Mouse (Mus musculus): ENCODE measurements around the gene Pacrg. TPM values are rescaled to one million over a fixed set of nuclear protein-coding genes. Genes with fewer than 3 reads are reported as not detected.

The Pacrg gene
- polyA plus RNA-seq, 1 experiment from 2014 or later: 3.6 TPM

- ATAC-seq (ENCODE audit: low read depth): no peak
- 83% methylated on average over 4 of the region's 4 CpGs for WGBS
Measured at GRCm38 (mm10) chr17:10414383-10414782, 425.7 kb downstream of the Pacrg start.

GRCm38 (mm10) chr17:10413870-10414269 lies 426.2 kb downstream of the Pacrg start:
- Histone ChIP-seq H3K4me1 (ENCODE audit: control insufficient read depth, insufficient read depth, low read length) (peaks cover 2% of the 10 kb centered on the region; the same call in 1 of the 2 replicates), H3K9me3 (ENCODE audit: control insufficient read depth, low read length) (no peaks in the 10 kb centered on the region), H3K9ac (ENCODE audit: low read depth, low read length) (no peak overlapping the region), H3K4me3 (ENCODE audit: low read depth, low read length) (no peak overlapping the region), H3K36me3 (ENCODE audit: control insufficient read depth, insufficient read depth, low read length) (no peaks in the 10 kb centered on the region), H3K4me2 (ENCODE audit: low read depth, low read length) (no peak overlapping the region), H3K27me3 (replicated peaks; ENCODE audit: control insufficient read depth, insufficient read depth, low read length) (no peaks in the 10 kb centered on the region), H3K27ac (replicated peaks; ENCODE audit: low read depth, low read length) (no peak overlapping the region)
- WGBS: 85% methylated on average over 9 of the region's 9 CpGs
- DNase-seq (ENCODE audit: low spot score) (no peak), ATAC-seq (ENCODE audit: low read depth) (no peak)

More at GRCm38 (mm10) chr17:10414383-10414782, 425.7 kb downstream of the Pacrg start:
- no peak for DNase-seq (ENCODE audit: low spot score)
- H3K4me3 ChIP-seq (ENCODE audit: low read depth, low read length): no peak overlapping the region
- no peaks in the 10 kb centered on the region for H3K9me3 ChIP-seq (ENCODE audit: control insufficient read depth, low read length)
- H3K27me3 ChIP-seq (replicated peaks; ENCODE audit: control insufficient read depth, insufficient read depth, low read length): no peaks in the 10 kb centered on the region
- no peak overlapping the region for H3K9ac ChIP-seq (ENCODE audit: low read depth, low read length)
- no peaks in the 10 kb centered on the region for H3K4me1 ChIP-seq (ENCODE audit: control insufficient read depth, insufficient read depth, low read length)
- no peak overlapping the region for H3K27ac ChIP-seq (replicated peaks; ENCODE audit: low read depth, low read length)
- H3K36me3 ChIP-seq (ENCODE audit: control insufficient read depth, insufficient read depth, low read length): no peaks in the 10 kb centered on the region
- no peak overlapping the region for H3K4me2 ChIP-seq (ENCODE audit: low read depth, low read length)

GRCm38 (mm10) chr17:10410597-10411476 lies 429.3 kb downstream of the Pacrg start:
- Histone ChIP-seq H3K27me3 (replicated peaks; ENCODE audit: control insufficient read depth, insufficient read depth, low read length) (peaks cover 4% of the 10 kb centered on the region; the same call in 1 of the 2 replicates), H3K27ac (replicated peaks; ENCODE audit: low read depth, low read length) (no peak overlapping the region), H3K9ac (ENCODE audit: low read depth, low read length) (no peak overlapping the region), H3K4me3 (ENCODE audit: low read depth, low read length) (no peak overlapping the region), H3K4me2 (ENCODE audit: low read depth, low read length) (no peak overlapping the region), H3K36me3 (ENCODE audit: control insufficient read depth, insufficient read depth, low read length) (no peaks in the 10 kb centered on the region), H3K4me1 (ENCODE audit: control insufficient read depth, insufficient read depth, low read length) (peaks cover 12% of the 10 kb centered on the region; the same call in 1 of the 2 replicates), H3K9me3 (ENCODE audit: control insufficient read depth, low read length) (no peaks in the 10 kb centered on the region)
- ATAC-seq (ENCODE audit: low read depth): no peak
- 58% methylated on average over 8 of the region's 8 CpGs for WGBS
- DNase-seq (ENCODE audit: low spot score): no peak

GRCm38 (mm10) chr17:10408681-10409081 lies 431.4 kb downstream of the Pacrg start:
- Histone ChIP-seq H3K9me3 (ENCODE audit: control insufficient read depth, low read length) (no peaks in the 10 kb centered on the region), H3K27me3 (replicated peaks; ENCODE audit: control insufficient read depth, insufficient read depth, low read length) (peaks cover 8% of the 10 kb centered on the region; the same call in 1 of the 2 replicates), H3K4me1 (ENCODE audit: control insufficient read depth, insufficient read depth, low read length) (peaks cover 12% of the 10 kb centered on the region; the same call in 1 of the 2 replicates), H3K36me3 (ENCODE audit: control insufficient read depth, insufficient read depth, low read length) (no peaks in the 10 kb centered on the region), H3K4me3 (ENCODE audit: low read depth, low read length) (no peak overlapping the region), H3K27ac (replicated peaks; ENCODE audit: low read depth, low read length) (no peak overlapping the region), H3K4me2 (ENCODE audit: low read depth, low read length) (no peak overlapping the region), H3K9ac (ENCODE audit: low read depth, low read length) (no peak overlapping the region)
- ATAC-seq (ENCODE audit: low read depth) (no peak), DNase-seq (ENCODE audit: low spot score) (no peak)
- 29% methylated on average over 4 of the region's 4 CpGs for WGBS

- no peaks in the 10 kb centered on the region for H3K36me3 ChIP-seq (ENCODE audit: control insufficient read depth, insufficient read depth, low read length)
- DNase-seq (ENCODE audit: low spot score) (no peak), ATAC-seq (ENCODE audit: low read depth) (no peak)
- H3K4me3 ChIP-seq (ENCODE audit: low read depth, low read length): no peak overlapping the region
- peaks cover 12% of the 10 kb centered on the region; the same call in 1 of the 2 replicates for H3K4me1 ChIP-seq (ENCODE audit: control insufficient read depth, insufficient read depth, low read length)
- H3K9ac ChIP-seq (ENCODE audit: low read depth, low read length): no peak overlapping the region
- peaks cover 8% of the 10 kb centered on the region; the same call in 1 of the 2 replicates for H3K27me3 ChIP-seq (replicated peaks; ENCODE audit: control insufficient read depth, insufficient read depth, low read length)
- H3K27ac ChIP-seq (replicated peaks; ENCODE audit: low read depth, low read length): no peak overlapping the region
- 57% methylated on average over 7 of the region's 7 CpGs for WGBS
- no peaks in the 10 kb centered on the region for H3K9me3 ChIP-seq (ENCODE audit: control insufficient read depth, low read length)
- H3K4me2 ChIP-seq (ENCODE audit: low read depth, low read length): no peak overlapping the region
Measured at GRCm38 (mm10) chr17:10407031-10407722, 432.9 kb downstream of the Pacrg start.

- Histone ChIP-seq H3K4me2 (ENCODE audit: low read depth, low read length) (no peak overlapping the region), H3K4me3 (ENCODE audit: low read depth, low read length) (no peak overlapping the region), H3K9ac (ENCODE audit: low read depth, low read length) (no peak overlapping the region), H3K27me3 (replicated peaks; ENCODE audit: control insufficient read depth, insufficient read depth, low read length) (peaks cover 8% of the 10 kb centered on the region; the same call in 1 of the 2 replicates), H3K36me3 (ENCODE audit: control insufficient read depth, insufficient read depth, low read length) (no peaks in the 10 kb centered on the region), H3K27ac (replicated peaks; ENCODE audit: low read depth, low read length) (no peak overlapping the region), H3K9me3 (ENCODE audit: control insufficient read depth, low read length) (no peaks in the 10 kb centered on the region), H3K4me1 (ENCODE audit: control insufficient read depth, insufficient read depth, low read length) (peaks cover 12% of the 10 kb centered on the region; the same call in 1 of the 2 replicates)
- ATAC-seq (ENCODE audit: low read depth): no peak
- DNase-seq (ENCODE audit: low spot score): no peak
- WGBS: 55% methylated on average over 7 of the region's 7 CpGs
Measured at GRCm38 (mm10) chr17:10406311-10406710, 433.8 kb downstream of the Pacrg start.

- Histone ChIP-seq H3K4me2 (ENCODE audit: low read depth, low read length) (no peak overlapping the region), H3K9ac (ENCODE audit: low read depth, low read length) (no peak overlapping the region), H3K27ac (replicated peaks; ENCODE audit: low read depth, low read length) (no peak overlapping the region), H3K4me3 (ENCODE audit: low read depth, low read length) (no peak overlapping the region), H3K9me3 (ENCODE audit: control insufficient read depth, low read length) (no peaks in the 10 kb centered on the region), H3K27me3 (replicated peaks; ENCODE audit: control insufficient read depth, insufficient read depth, low read length) (peaks cover 8% of the 10 kb centered on the region; the same call in 1 of the 2 replicates), H3K4me1 (ENCODE audit: control insufficient read depth, insufficient read depth, low read length) (peaks cover 12% of the 10 kb centered on the region; the same call in 1 of the 2 replicates), H3K36me3 (ENCODE audit: control insufficient read depth, insufficient read depth, low read length) (no peaks in the 10 kb centered on the region)
- ATAC-seq (ENCODE audit: low read depth): no peak
- whole genome bisulfite sequencing: 44% methylated on average over 7 of the region's 7 CpGs
- DNase-seq (ENCODE audit: low spot score): no peak
Measured at GRCm38 (mm10) chr17:10405906-10406305, 434.2 kb downstream of the Pacrg start.

GRCm38 (mm10) chr17:10403186-10403585 lies 436.9 kb downstream of the Pacrg start:
- Histone ChIP-seq H3K4me2 (ENCODE audit: low read depth, low read length) (no peak overlapping the region), H3K27me3 (replicated peaks; ENCODE audit: control insufficient read depth, insufficient read depth, low read length) (peaks cover 8% of the 10 kb centered on the region; the same call in 1 of the 2 replicates), H3K4me3 (ENCODE audit: low read depth, low read length) (no peak overlapping the region), H3K4me1 (ENCODE audit: control insufficient read depth, insufficient read depth, low read length) (0 out of 2 replicates have a peak, but pooled peaks cover 6% of the 10 kb centered on the region), H3K36me3 (ENCODE audit: control insufficient read depth, insufficient read depth, low read length) (no peaks in the 10 kb centered on the region), H3K27ac (replicated peaks; ENCODE audit: low read depth, low read length) (no peak overlapping the region), H3K9ac (ENCODE audit: low read depth, low read length) (no peak overlapping the region), H3K9me3 (ENCODE audit: control insufficient read depth, low read length) (no peaks in the 10 kb centered on the region)
- DNase-seq (ENCODE audit: low spot score): no peak
- WGBS: 89% methylated on average over 11 of the region's 11 CpGs
- no peak for ATAC-seq (ENCODE audit: low read depth)

Measured in embryonic facial prominence, embryonic 14.5 days (tissue).